Mouse (Mus musculus) MEL (cell line): Measurements from ENCODE around the gene Map7. TPM values are rescaled to one million over a fixed set of nuclear protein-coding genes. Genes with fewer than 3 reads are reported as not detected.

ENCODE experiments used
- DNase-seq: peaks from one replicate; pipeline ENCODE4 v3.0.0; 2011; ENCODE audit warnings: low read depth, low spot score
- H3K27ac ChIP-seq: 2 replicates; pipeline ENCODE4 v1.5.1; 2012; ENCODE audit warnings: low read depth, mild to moderate bottlenecking, control low read depth, low read length, moderate library complexity; ENCODE audit not compliant: control insufficient read depth
- H3K27me3 ChIP-seq, 2 experiments: fragments of 150-350 bp in 1 of 2; sonication (generic) in 1 of 2; 2 replicates each; pipeline ENCODE4 v1.6.1; 2012; ENCODE audit warnings: low read length in 2 of 2, mild to moderate bottlenecking in 2 of 2, improper control_type of control experiment in 1 of 2, moderate library complexity in 1 of 2; ENCODE audit not compliant: insufficient read depth in 2 of 2, control insufficient read depth in 1 of 2
- H3K36me3 ChIP-seq, 2 experiments: 2 replicates each; pipeline ENCODE4 v1.6.1; 2012 to 2014; ENCODE audit warnings: low read length in 2 of 2, improper control_type of control experiment in 1 of 2, inconsistent platforms in 1 of 2, mild to moderate bottlenecking in 1 of 2; ENCODE audit not compliant: insufficient read depth in 2 of 2, control insufficient read depth in 1 of 2
- H3K4me1 ChIP-seq, 2 experiments: fragments of 150-350 bp in 1 of 2; sonication (generic) in 1 of 2; 2 replicates each; pipeline ENCODE4 v1.6.1; 2012; ENCODE audit warnings: low read length in 2 of 2, improper control_type of control experiment in 1 of 2, mild to moderate bottlenecking in 1 of 2; ENCODE audit not compliant: insufficient read depth in 2 of 2, control insufficient read depth in 1 of 2
- H3K4me3 ChIP-seq, 2 experiments: fragments of 150-350 bp in 1 of 2; sonication (generic) in 1 of 2; 2 replicates each; pipeline ENCODE4 v1.5.1; 2012; ENCODE audit warnings: low read depth in 2 of 2, low read length in 2 of 2, mild to moderate bottlenecking in 2 of 2, moderate library complexity in 2 of 2, control low read depth in 1 of 2, improper control_type of control experiment in 1 of 2; ENCODE audit not compliant: control insufficient read depth in 1 of 2, insufficient read depth in 1 of 2
- H3K79me2 ChIP-seq: 2 replicates; pipeline ENCODE4 v1.6.1; 2012; ENCODE audit warnings: mild to moderate bottlenecking, low read length, moderate library complexity; ENCODE audit not compliant: control insufficient read depth, poor library complexity, insufficient read depth
- H3K9ac ChIP-seq: 2 replicates; pipeline ENCODE4 v1.6.1; 2012; ENCODE audit warnings: low read depth, mild to moderate bottlenecking, control low read depth, low read length, moderate library complexity; ENCODE audit not compliant: control insufficient read depth, poor library complexity, severe bottlenecking
- H3K9me3 ChIP-seq: fragments of 150-350 bp; sonication (generic); replicated peaks from 2 replicates; pipeline ENCODE4 v1.6.1; 2012; ENCODE audit warnings: mild to moderate bottlenecking, low read length, improper control_type of control experiment, moderate library complexity; ENCODE audit not compliant: insufficient read depth
- CTCF ChIP-seq, 3 experiments: IDR thresholded peaks in 2 of 3; conservative IDR thresholded peaks in 1 of 3; 2 replicates each; pipeline ENCODE4 v1.5.1; 2011 to 2012; ENCODE audit warnings: low read length in 3 of 3, low read depth in 2 of 3, mild to moderate bottlenecking in 2 of 3, improper control_type of control experiment in 1 of 3, inconsistent platforms in 1 of 3, mixed read lengths in 1 of 3, moderate library complexity in 1 of 3; ENCODE audit not compliant: control insufficient read depth in 1 of 3, insufficient read depth in 1 of 3, poor library complexity in 1 of 3, severe bottlenecking in 1 of 3
- EP300 ChIP-seq, 2 experiments: IDR thresholded peaks; 2 replicates each; pipeline ENCODE4 v1.6.1; 2011; ENCODE audit warnings: improper control_type of control experiment in 2 of 2, low read length in 2 of 2, low read depth in 1 of 2, mild to moderate bottlenecking in 1 of 2
- MAX ChIP-seq: IDR thresholded peaks from 2 replicates; pipeline ENCODE4 v1.6.1; 2011; ENCODE audit warnings: low read length, improper control_type of control experiment
- MAZ ChIP-seq: IDR thresholded peaks from 2 replicates; pipeline ENCODE4 v1.6.1; 2012; ENCODE audit warnings: low read depth, mild to moderate bottlenecking, inconsistent platforms, low read length, improper control_type of control experiment
- NELFE ChIP-seq: IDR thresholded peaks from 2 replicates; pipeline ENCODE4 v1.6.1; 2011; ENCODE audit warnings: low read depth, low read length, improper control_type of control experiment
- TBP ChIP-seq: IDR thresholded peaks from 2 replicates; pipeline ENCODE4 v1.8.0; 2011; ENCODE audit warnings: low read depth, low read length, improper control_type of control experiment
- USF2 ChIP-seq, 2 experiments: IDR thresholded peaks; 2 replicates each; pipeline ENCODE4 v1.6.1; 2011 to 2012; ENCODE audit warnings: improper control_type of control experiment in 2 of 2, low read length in 2 of 2, borderline replicate concordance in 1 of 2, inconsistent platforms in 1 of 2, low read depth in 1 of 2, mild to moderate bottlenecking in 1 of 2; ENCODE audit not compliant: insufficient read depth in 1 of 2
- ZKSCAN1 ChIP-seq: IDR thresholded peaks from 2 replicates; pipeline ENCODE4 v1.6.1; 2012; ENCODE audit warnings: low read depth, mild to moderate bottlenecking, inconsistent platforms, low read length, improper control_type of control experiment, moderate library complexity
- ZMIZ1 ChIP-seq: IDR thresholded peaks from 2 replicates; pipeline ENCODE4 v1.6.1; 2012; ENCODE audit warnings: low read depth, mild to moderate bottlenecking, inconsistent platforms, low read length, improper control_type of control experiment, moderate library complexity
- polyA plus RNA-seq, 2 experiments: library from polyadenylated mRNA; stranded (reverse) in 1 of 2; unstranded in 1 of 2; fragments of >175 nt in 1 of 2; fragments of >200 nt in 1 of 2; gene quantifications; 2 replicates each; pipeline versions ENCODE4 v1.2.1 to v1.2.4; 2012; ENCODE audit warnings: low replicate concordance in 2 of 2, low read depth in 1 of 2; ENCODE audit not compliant: insufficient read length in 2 of 2, insufficient read depth in 1 of 2, missing spikeins in 1 of 2
- total RNA-seq: library from RNA; depleted of rRNA; stranded (reverse); fragments of 300-350 nt; gene quantifications from 2 replicates; pipeline ENCODE4 v1.2.3, GENCODE M21; 2012; rRNA removed

The Map7 gene
- total and polyA plus RNA-seq, 3 experiments = 3.1 to 9.5 TPM; not detected in 1

DNA sequence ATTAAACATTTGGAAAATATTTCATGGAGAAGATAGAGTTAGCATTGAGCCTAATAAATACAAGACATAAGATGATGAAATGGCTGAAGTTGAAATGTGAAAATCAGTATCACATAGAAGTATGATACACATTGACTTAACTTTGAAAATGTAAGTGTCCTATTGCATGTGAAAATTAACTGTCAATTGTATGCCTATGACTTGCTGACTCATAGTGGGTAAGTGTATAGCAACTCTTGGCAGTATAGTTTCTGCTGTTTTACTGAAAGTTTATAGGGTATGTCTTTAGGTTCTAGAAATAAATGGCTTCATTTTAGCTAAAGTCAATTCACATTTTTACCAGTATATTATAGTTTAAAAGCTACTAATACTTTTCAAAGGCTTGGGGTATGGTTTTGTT, 178.0 kb downstream of the Map7 start:
- Histone ChIP-seq H3K4me3 (no peak overlapping the region), H3K27ac (no peak overlapping the region), H3K4me1 (peaks cover 0 to 17% of the 10 kb centered on the region in 2 experiments; a peak in 2 of 4 replicates), H3K9ac (no peak overlapping the region), H3K79me2 (peaks cover 14% of the 10 kb centered on the region), H3K27me3 (no peaks in the 10 kb centered on the region), H3K36me3 (peaks cover 37 to 72% of the 10 kb centered on the region in 2 experiments), H3K9me3 (no peaks in the 10 kb centered on the region)
- DNase-seq = peak; percentile 51
- TF ChIP-seq ZKSCAN1 (no peak), ZMIZ1 (no peak), NELFE (0 out of 2 replicates have a peak, but pooled peaks have one; percentile 23), USF2 (IDR thresholded peaks at IDR 0.05; ENCODE audit: borderline replicate concordance in 1 of 2, insufficient read depth in 1 of 2, low read depth in 1 of 2, low read length in 2 of 2) (no peak), EP300 (IDR thresholded peaks at IDR 0.05; ENCODE audit: low read depth in 1 of 2, low read length in 2 of 2) (peak in 1 of 2 experiments; percentile 16; a peak in 1 of 4 replicates), MAZ (no peak), MAX (no peak), CTCF (IDR thresholded peaks at IDR 0.05 in 2 of 3, conservative IDR thresholded peaks at IDR 0.05 in 1 of 3; ENCODE audit: control insufficient read depth in 1 of 3, insufficient read depth in 1 of 3, low read depth in 2 of 3, low read length in 3 of 3, poor library complexity in 1 of 3, severe bottlenecking in 1 of 3) (no peak), TBP (no peak)
- TF ChIP-seq, all 39 proteins: peak for 2

Other genes starting within 250 kb of the Map7 start
- gene Pex7, start 240.8 kb upstream of the Map7 start, total RNA-seq = 15.8 and 16.0 TPM in 2 replicates
- gene Pex7, start 240.8 kb upstream of the Map7 start, polyA plus RNA-seq = 10 to 100 TPM in 1 of 2 experiments, not detected in 1; 22.1 TPM
- gene Map3k5, start 214.0 kb upstream of the Map7 start, total RNA-seq = 0.35 and 0.39 TPM in 2 replicates
- under 1 TPM in 1 of 2 experiments, not detected in 1; 0.97 TPM for gene Map3k5, start 214.0 kb upstream of the Map7 start, polyA plus RNA-seq
- 94.0 and 114 TPM in 2 replicates for gene Bclaf1, start 164.0 kb downstream of the Map7 start, total RNA-seq
- gene Bclaf1, start 164.0 kb downstream of the Map7 start, polyA plus RNA-seq = 100 to 1,000 TPM; 171 to 412 TPM
- gene Mtfr2, start 199.3 kb downstream of the Map7 start, total RNA-seq = 10.3 and 10.8 TPM in 2 replicates
- gene Mtfr2, start 199.3 kb downstream of the Map7 start, polyA plus RNA-seq = 10 to 100 TPM in 1 of 2 experiments, not detected in 1; 17.1 TPM